Mouse (Mus musculus): Measurements from ENCODE around the gene Purb.
"Not testable (repeated sequence)": the region's sequence is repeated elsewhere in the genome, so short reads cannot be mapped to it uniquely, and the experiment has no call there.

Gene Purb

GRCm38 (mm10) chr11:6443727-6444076, 32.0 kb downstream of the Purb start:
- DNase-seq, result no peak

GRCm38 (mm10) chr11:6443102-6443501, 32.6 kb downstream of the Purb start:
- DNase-seq, result no peak

DNA sequence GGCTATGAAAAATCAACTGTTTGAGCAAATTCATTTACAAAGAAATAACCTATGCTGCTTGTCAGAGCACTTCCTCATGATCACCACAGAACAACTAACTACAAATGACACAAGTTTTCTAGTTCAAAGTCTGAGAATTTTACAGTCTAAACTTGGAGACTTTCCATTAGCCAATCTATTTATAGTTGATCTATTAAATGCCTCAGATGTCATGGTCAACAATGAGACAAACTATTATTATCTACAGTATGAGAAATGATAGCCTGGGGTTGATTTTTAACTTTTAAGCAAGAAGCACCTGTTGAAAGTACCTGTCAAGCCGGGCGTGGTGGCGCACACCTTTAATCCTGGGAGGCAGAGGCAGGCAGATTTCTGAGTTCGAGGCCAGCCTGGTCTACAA, 33.2 kb downstream of the Purb start:
- DNase-seq, result no peak

DNA sequence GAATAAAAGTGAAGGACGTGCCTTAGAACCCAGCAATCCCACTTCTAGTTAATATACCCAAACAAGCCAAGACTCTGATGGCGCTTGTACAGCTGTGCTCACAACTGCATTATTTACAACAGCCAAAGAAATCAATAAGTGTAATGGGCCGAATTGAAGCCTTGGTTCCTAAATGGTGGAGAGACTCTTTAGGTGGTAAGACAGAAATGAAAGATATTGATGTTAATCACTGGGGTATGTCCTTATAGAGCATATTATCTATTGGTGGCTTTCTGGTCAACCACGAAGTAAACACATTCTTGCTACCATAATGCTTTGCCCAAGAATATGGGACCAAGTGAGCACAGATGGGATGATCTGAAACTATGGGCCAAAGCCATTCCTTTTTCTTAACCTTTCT, 35.5 kb downstream of the Purb start:
- no peak for DNase-seq

DNA sequence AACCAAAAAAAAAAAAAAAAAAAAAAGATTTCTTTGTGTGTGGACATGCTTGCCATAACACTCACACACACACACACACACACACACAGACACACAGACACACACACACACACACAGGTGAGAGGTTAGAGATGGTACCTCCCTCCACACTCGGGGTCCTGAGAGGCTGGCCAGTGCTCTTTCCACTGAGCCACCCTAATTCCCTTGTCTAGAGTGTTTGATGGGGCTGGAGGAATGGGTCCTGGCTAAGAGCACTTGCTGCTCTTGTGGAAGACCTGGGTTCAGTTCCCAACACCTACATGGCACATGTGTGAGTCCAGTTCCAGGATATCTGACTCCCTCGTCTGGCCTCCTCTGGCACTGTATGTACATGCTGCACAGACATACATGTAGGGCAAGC, 38.0 kb downstream of the Purb start:
- DNase-seq, result no peak

DNA sequence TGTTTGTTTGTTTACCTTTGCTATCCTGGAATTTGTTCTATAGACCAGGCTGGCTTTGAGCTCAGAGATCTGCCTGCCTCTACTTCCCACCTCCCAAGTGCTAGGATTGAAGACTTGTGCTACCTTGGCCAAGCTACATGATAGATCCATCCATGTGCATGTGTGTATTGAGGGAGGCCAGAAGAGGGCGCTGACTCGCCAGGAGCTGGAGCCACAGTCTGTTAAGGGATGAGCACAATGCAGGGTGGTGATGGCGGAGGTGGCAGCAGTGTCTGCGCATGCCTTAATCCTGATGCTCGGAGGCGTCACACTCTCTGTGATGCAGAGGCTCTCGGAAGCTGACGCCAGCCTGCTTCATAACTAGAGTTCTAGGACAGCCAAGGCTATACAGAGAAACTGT, 39.3 kb downstream of the Purb start:
- peak; percentile 67 for DNase-seq

DNA sequence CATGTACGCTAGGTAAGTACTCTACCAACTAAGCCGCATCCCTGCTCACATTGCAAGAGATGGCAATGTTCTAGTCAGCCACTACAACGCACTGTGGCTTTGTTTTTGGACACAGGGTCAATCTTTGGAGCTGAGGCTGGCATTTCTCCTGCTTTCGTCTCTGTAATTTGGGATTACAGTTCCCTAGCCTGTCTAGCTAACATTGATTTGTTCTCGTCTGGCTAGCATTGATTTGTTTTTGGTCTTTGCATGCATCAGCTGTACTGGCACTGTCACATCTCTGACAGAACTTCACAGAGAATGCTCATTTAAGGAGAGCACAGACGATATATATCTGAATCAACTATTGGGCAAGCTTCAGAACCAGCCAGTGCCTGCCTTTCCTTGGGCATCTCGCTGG, 45.5 kb downstream of the Purb start:
- no peak for DNase-seq

GRCm38 (mm10) chr11:6420722-6421350, 54.9 kb downstream of the Purb start:
- no peak for DNase-seq

DNA sequence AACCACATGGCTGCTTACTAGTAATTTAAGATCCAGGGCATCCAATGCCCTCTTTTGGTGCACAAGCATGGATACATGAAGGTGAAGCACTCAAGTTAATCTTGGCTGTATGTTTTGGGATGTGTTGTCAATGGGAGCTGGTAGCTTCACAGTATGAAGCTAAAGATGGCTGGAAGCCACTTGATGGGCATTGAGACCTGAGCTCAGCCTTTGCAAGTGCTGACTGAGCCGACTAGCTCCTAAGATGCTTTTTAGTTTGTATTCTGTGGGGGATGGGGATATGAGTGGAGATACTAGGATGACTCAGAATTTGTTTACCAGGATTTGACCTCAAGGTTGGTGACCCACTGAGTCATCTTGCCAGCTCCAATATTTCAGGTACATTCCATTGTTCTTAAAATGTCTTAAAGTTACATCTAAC, 55.4 kb downstream of the Purb start:
- no peak for DNase-seq

DNA sequence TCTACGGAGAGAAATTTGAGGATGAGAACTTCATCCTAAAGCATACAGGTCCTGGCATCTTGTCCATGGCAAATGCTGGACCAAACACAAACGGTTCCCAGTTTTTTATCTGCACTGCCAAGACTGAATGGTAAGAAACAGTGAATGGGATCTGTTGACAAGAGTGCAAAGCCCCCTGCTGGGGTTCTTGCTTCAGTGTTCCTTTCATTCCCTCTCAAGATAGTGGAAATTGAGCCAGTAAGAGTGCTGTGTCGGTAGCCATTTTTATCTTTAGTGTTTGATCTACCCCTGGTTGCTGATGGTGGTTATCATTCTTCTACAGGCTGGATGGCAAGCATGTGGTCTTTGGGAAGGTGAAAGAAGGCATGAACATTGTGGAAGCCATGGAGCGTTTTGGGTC, 56.6 kb downstream of the Purb start:
- not testable (repeated sequence) for DNase-seq

- DNase-seq, result no peak
Observed at GRCm38 (mm10) chr11:6418751-6419150, 57.0 kb downstream of the Purb start.
